Mouse (Mus musculus) A20 (cell line): Measurements from ENCODE around the gene Apom.
"Not testable (repeated sequence)": the region's sequence is repeated elsewhere in the genome, so short reads cannot be mapped to it uniquely, and the experiment has no call there.

Experiments
- DNase-seq: peaks from one replicate; pipeline ENCODE4 v3.0.0-alpha.2; 2011; ENCODE audit warnings: low read depth, low spot score

Apom gene

DNA sequence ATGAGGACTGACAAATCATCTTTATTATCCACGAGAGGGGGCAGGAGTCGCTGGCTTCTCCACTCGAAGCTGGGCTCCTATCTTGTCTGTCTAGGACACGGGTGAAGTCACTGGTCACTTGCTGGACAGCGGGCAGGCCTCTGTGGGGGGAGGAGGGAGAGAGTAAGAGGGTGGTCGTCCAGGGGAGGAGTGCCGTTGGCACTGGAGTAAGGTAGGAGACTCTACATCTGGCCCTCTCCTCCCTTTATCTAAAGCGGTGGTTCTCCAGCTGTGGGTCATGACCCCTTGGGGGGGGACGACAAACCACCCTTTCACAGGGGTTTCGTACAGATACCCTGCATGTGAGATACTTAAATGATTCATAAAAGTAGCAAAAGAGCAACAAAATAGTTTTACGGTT is 2.9 kb downstream of the Apom start:
- no peak for DNase-seq

- no peak for DNase-seq
Observed at GRCm38 (mm10) chr17:35127017-35127416, 4.8 kb downstream of the Apom start.

GRCm38 (mm10) chr17:35126206-35126611 is 5.6 kb downstream of the Apom start, which contains the start of gene D17H6S53E:
D17H6S53E (plus strand) TSS chr17:35126373.
- peak; percentile 87 for DNase-seq

DNA sequence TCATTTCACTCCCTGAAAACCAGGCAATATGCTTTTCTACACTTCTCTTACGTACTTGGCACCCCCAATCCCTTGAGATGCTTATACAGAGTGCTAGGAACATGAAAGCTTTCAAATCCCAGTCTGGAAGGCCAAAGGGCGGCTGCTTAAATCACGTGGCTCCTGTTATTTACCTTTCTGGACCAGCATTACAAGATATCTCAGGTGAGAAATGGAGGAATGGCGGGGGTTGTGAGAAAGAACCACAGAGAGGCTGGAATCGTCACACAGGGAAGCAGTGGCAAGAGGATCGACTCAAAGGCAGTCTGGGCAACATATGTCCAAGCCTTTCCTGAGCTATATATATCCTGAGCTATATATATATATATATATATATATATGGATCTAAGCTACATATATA is 6.3 kb downstream of the Apom start:
- DNase-seq, result peak; percentile 27

DNA sequence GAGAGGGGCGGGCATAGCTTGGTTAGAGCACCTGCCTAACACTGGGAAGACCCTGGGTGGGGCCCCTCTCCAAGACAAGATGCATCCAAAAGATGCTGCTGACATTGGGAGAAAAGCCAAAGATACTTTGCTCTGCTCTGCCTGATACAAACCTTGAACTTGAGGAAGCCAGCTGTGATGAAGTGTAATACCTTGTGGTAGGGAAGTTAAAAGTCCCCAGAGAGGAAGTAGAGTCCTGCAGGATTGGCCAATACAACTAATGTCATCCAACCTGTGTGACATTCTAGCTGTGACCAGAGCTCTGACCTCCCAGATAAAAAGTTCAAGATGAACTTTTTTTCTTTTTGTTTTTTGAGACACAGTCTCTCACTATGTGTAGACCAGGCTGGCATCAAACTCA is 6.8 kb downstream of the Apom start:
- DNase-seq, result peak; percentile 29

DNA sequence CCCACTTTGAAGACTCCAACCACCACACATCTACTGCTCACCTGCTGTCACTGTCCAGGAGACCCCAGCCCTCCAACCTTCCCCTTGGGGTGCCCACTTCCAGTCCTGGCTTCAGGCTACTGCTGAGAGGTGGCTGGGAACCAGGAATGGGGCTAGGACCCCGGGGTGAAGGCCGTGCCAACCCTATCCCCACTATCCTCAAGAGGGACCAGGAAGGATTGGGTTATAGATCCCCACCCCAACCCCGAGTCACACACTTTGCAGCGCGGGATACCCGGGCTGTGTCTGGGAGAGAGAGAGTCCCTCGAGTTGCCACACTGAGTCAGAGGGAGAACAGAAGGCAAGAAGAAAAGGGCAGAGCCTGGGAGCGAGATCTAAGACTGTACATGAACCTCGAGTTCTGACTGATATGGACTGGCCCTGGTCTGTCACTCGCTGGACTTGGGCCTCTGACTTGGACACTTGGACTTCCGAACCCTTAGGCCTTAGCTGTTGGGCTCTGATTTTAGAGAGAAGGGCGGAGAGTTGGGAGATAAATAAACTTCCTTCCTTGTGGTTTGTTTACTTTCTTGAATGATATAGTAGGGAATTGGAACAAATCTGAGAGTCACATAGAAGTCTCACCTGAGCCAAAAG is 7.5 kb downstream of the Apom start:
- DNase-seq, result not testable (repeated sequence)

DNA sequence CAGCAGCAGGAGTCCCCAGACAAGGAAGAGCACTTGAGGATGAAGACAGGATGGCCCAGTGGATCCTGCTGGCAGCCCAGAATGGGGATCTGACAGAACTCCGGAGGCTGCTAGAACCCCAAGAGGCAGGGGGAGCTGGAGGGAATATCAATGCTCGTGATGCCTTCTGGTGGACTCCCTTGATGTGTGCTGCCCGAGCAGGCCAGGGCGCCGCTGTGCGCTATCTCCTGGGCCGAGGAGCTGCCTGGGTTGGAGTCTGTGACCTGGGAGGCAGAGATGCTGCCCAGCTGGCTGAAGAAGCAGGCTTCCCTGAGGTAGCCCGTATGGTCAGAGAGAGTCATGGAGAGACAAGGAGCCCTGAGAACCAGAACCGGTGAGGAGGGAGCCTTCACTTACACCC is 8.6 kb downstream of the Apom start:
- DNase-seq, result not testable (repeated sequence)

DNA sequence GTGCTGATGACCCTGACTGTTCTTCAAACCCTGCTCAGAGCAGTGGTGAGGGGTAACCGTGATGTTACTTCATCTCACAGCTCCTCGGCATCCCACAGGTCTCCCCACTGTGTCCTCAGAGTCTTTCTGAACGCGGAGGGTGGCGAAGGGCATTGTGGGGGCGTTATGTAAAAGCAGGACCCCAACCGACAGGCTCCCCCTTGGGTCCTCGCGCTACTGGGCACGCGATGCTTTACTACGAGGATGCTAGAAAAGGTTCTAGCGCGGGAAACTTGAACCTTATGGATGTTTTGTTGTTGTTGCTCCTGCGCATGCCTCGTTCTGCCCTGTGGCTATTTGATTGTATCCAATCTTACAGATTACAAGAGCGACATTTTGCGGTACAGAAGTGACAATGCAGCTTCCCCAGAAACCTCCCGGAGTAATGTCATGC is 10.0 kb downstream of the Apom start, which contains the start of gene Csnk2b:
Gene Csnk2b (minus strand): TSS at position 183 of the 433 bp plus-strand sequence.
- peak; percentile 83 for DNase-seq

GRCm38 (mm10) chr17:35121143-35121799 is 10.6 kb downstream of the Apom start, which contains the start of gene Gpank1:
Gpank1 (plus strand) TSS chr17:35121455.
- peak; percentile 99 for DNase-seq

DNA sequence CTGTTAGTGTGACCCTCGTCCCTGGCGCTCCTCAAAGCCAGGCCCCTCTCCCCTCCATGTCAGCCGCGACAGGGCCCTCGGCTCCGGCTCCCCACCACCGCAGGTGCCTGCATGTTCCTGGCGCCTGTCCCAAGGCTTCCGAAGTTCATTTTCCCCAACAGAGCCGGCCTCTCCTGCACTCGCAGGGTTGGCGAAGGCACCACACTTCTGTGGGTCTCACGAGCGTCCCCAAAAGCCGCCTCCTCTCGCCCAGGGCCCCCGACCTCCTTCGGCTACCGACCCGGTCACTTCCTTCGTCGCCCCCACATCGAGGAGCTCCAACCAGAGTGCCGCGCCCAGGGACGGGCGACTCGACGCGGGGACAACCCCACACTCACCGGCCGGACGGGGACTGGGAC is 11.1 kb downstream of the Apom start:
- DNase-seq, result no peak

DNA sequence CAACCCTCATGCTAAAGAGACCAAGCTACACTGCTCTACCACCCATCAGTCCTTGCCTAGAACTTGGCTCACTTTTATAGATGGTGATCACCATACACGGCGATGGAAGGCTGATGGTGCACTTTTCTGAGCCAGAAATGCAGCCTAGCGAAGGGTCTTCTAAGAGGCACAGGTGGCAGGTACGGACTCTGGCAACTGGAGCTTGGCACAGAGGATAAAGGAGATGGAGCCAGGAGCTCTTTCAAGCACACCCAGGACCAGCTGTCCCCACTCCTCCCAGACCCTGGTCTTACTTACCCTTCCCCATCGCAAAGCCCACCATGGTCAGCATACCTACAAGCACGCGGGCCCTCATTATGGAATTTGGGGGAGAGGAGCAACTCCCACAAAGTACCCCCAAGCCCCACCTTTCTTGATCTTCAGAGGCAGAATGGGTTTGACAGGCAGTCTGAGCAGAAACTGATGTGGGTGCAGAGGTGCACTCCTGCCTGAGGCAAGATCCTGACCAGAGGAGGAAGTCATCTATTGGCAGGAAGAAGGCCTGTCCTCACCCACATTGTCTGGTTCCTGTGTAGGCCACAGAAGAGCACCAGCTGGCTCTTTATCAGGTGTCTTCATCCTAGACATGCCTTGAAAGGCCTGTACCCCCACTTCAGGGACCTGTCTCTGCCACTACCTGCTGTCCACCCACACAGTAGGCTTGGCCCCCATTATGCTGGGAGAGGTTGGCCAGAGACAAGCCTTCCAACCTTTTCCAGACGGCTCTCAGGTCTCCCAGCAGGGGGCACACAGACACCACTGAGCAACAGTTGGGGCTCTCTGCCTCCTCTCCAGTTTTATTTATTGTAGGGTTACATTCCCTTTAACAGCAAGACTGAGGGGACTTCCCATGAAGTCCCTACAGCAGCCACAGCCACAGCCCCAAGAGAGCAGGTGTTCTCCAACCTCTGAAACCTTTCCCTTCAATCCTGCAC is 16.5 kb downstream of the Apom start, which contains the start of gene Ly6g5b:
Gene Ly6g5b (minus strand): TSS at position 383 of the 974 bp plus-strand sequence.
- peak; percentile 40 for DNase-seq

DNA sequence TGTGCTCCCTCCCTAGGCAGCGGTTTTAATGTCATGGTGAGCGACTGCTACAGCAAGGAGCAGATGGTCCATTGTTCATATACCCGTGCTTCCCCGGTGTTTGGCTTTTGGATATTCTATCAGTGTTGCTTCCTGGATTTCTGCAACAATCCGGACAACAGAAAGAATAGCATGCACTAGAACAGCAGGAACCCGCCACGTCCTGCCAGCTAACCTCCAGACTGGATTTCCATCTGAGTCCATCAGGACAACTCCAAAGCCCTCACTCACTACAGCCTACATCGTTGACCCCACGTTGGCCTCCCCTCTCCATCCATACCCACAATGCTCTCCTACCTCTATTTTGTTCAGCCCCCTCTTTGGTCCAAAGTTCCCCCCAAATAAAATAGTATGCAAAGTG is 20.1 kb downstream of the Apom start:
- no peak for DNase-seq

- DNase-seq, result no peak
Observed at GRCm38 (mm10) chr17:35108097-35108496, 23.8 kb downstream of the Apom start, which contains the start of gene Ly6g5c. Ly6g5c (plus strand) TSS chr17:35108279.

DNA sequence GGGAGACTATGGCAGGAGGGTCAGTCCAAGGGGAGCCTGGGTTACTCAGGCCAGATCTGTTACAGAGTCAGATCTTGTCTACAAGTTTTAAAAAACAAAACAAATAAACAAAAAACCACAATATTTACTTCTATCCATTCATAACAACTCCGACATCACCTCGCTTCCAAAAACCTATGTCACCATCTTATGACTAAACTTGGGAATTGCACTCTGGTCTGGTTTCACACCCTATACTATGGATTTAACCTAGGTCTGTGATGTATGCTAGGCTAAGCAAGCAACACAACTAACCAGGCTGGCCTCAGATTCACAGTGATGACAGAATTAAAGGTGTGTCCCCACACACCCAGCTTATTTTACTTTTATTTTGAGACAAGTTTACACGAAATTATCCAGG is 25.3 kb downstream of the Apom start:
- DNase-seq, result no peak

- peak; percentile 58 for DNase-seq
Observed at GRCm38 (mm10) chr17:35105740-35106389, 26.0 kb downstream of the Apom start.

DNA sequence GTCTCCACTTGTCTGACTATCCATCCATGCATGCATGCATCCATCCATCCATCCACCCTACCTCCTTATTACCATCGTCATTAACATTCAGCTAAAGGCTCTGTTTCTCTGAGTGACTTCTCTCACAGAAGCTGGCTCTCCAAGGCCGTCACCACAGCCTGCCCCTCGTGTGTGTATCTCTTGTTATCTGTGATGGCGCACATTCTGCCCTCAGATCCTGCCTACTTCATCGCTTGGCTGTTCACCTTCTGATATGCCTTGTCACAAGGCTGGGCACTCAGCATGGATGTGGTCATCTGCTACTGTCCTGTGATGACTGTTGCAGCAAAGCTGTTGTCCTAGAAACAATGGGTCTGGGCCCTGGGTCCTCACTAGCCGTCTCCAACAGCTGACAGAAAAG is 27.1 kb downstream of the Apom start:
- DNase-seq, result no peak

DNA sequence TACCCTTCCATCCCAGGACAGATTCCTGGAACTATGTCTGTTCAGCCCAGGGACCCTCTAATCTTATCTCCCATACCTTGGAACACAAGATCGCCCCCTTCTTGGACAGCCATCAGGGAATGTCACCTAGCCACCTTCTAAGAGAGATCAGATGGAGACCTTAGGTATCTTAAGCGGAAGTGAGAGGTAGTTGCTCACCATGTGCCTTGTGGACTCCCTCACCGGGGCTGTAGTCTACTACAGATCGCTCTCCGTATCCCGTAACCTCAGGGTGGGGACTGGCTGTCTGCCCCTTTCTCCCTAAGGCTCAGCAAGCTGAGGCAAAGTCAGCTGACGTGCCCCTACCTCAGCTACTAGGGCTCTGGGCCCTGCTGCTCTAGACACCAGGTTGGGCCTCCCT is 27.8 kb downstream of the Apom start:
- DNase-seq, result no peak

- no peak for DNase-seq
Observed at GRCm38 (mm10) chr17:35103221-35103690, 28.6 kb downstream of the Apom start.

DNA sequence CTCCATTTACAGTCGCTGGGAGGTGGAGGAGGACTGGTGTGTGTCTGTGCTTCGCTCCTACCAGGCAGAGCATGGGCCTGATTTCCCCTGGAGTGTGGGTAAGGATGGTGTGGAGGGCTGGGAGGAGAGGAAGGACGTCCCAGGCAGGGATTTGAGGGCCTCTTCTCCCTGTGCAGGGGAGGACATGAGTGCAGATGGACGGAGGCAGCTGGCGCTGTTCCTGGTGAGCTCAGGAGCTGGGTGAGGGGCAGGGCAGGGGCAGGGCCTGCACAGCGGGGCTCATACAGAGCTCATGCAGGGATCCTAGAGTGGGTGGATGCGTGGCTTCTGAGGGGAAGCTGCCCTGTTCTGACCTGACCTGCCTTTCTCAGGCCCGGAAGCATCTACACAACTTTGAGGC is 29.6 kb downstream of the Apom start:
- DNase-seq, result no peak

GRCm38 (mm10) chr17:35101161-35101560 is 30.7 kb downstream of the Apom start:
- DNase-seq, result no peak

GRCm38 (mm10) chr17:35100196-35100765 is 31.6 kb downstream of the Apom start:
- no peak for DNase-seq
